Mouse (Mus musculus) megakaryocyte, embryonic 14.5 days (primary cell): ENCODE results near the gene Gm21497. TPM values are rescaled to one million over a fixed set of nuclear protein-coding genes. Genes with fewer than 3 reads are reported as not detected.
"Not testable (repeated sequence)": the region's sequence is repeated elsewhere in the genome, so short reads cannot be mapped to it uniquely, and the experiment has no call there.

Experiments used
- H3K27me3 ChIP-seq: replicated peaks from 2 replicates; pipeline ENCODE3; 2012; ENCODE audit warnings: inconsistent platforms
- H3K36me3 ChIP-seq: replicated peaks from 2 replicates; pipeline ENCODE3; 2012; ENCODE audit warnings: low read length, inconsistent platforms, mixed read lengths
- H3K4me1 ChIP-seq: 2 replicates; pipeline ENCODE4 v1.6.1; 2012; ENCODE audit warnings: inconsistent platforms
- H3K4me3 ChIP-seq: replicated peaks from 2 replicates; pipeline ENCODE3; 2012; ENCODE audit warnings: moderate library complexity, mild to moderate bottlenecking, inconsistent platforms
- H3K9me3 ChIP-seq: 2 replicates; pipeline ENCODE4 v1.6.1; 2012; ENCODE audit warnings: inconsistent platforms
- polyA plus RNA-seq: library from polyadenylated mRNA; stranded (reverse); fragments of >175 nt; gene quantifications from 2 replicates; pipeline ENCODE4 v1.2.3, GENCODE M21; 2012; ENCODE audit warnings: low replicate concordance; ENCODE audit not compliant: insufficient read depth

Gene Gm21497
- polyA plus RNA-seq = not detected in 2 replicates

GRCm38 (mm10) chrY:61646446-61646845, at the start of gene Gm21497:
Gm21497 (plus strand) TSS chrY:61646746.
- not testable (repeated sequence) for H3K9me3 ChIP-seq, H3K27me3 ChIP-seq, H3K36me3 ChIP-seq, H3K4me1 ChIP-seq, H3K4me3 ChIP-seq
